Mouse (Mus musculus) intestine, postnatal 0 days (tissue): ENCODE data around the gene Lmo1. TPM values are rescaled to one million over a fixed set of nuclear protein-coding genes. Genes with fewer than 3 reads are reported as not detected.

ENCODE experiments used
- ATAC-seq: fragments of 200-750 bp; cut with Nextera tagmentation; 2 replicates; pipeline ENCODE4 v1.8.0; 2017; ENCODE audit warnings: mild to moderate bottlenecking, moderate TSS enrichment, moderate library complexity
- H3K27ac ChIP-seq: fragments of 300-500 bp; sonication (generic); 2 replicates; pipeline ENCODE4 v1.5.1; 2014; ENCODE audit warnings: mild to moderate bottlenecking, low read depth, low read length, moderate library complexity
- H3K27me3 ChIP-seq: fragments of 300-500 bp; sonication (generic); replicated peaks from 2 replicates; pipeline ENCODE4 v1.6.1; 2014; ENCODE audit warnings: low read length, mixed read lengths; ENCODE audit not compliant: control insufficient read depth, insufficient read depth
- H3K36me3 ChIP-seq: fragments of 300-500 bp; sonication (generic); 2 replicates; pipeline ENCODE4 v1.6.1; 2014; ENCODE audit warnings: mild to moderate bottlenecking, moderate library complexity; ENCODE audit not compliant: control insufficient read depth, insufficient read depth
- H3K4me1 ChIP-seq: fragments of 300-500 bp; sonication (generic); replicated peaks from 2 replicates; pipeline ENCODE4 v1.6.1; 2014; ENCODE audit warnings: antibody characterized with exemption, low read length, mixed read lengths; ENCODE audit not compliant: control insufficient read depth, insufficient read depth
- H3K4me2 ChIP-seq: fragments of 300-500 bp; sonication (generic); replicated peaks from 2 replicates; pipeline ENCODE4 v1.6.1; 2014; ENCODE audit warnings: low read depth, mild to moderate bottlenecking, moderate library complexity
- H3K4me3 ChIP-seq: fragments of 300-500 bp; sonication (generic); 2 replicates; pipeline ENCODE4 v1.5.1; 2014; ENCODE audit warnings: low read depth, low read length
- H3K9ac ChIP-seq: fragments of 300-500 bp; sonication (generic); 2 replicates; pipeline ENCODE4 v1.6.1; 2014; ENCODE audit warnings: mild to moderate bottlenecking, low read depth, low read length
- H3K9me3 ChIP-seq: fragments of 300-500 bp; sonication (generic); 2 replicates; pipeline ENCODE4 v1.6.1; 2016; ENCODE audit warnings: mixed run types; ENCODE audit not compliant: control insufficient read depth
- CTCF ChIP-seq: sonication (generic); IDR thresholded peaks from 2 replicates; pipeline ENCODE4 v1.5.1; 2016; ENCODE audit warnings: low read depth, mild to moderate bottlenecking, control low read depth, antibody characterized with exemption, moderate library complexity
- WGBS: fragments of 180-500 bp; shearing (Covaris S2); extraction: QIAGEN DNeasy Blood & Tissue Kit; methylation state at CpG from one replicate; pipeline ENCODE4 v1.1.7; 2014; 5-methylcytosine and 5-hydroxymethylcytosine counted together
- polyA plus RNA-seq: library from polyadenylated mRNA; unstranded; fragments of >200 nt; fragmentation: Nextera tagmentation; extraction: Ambion mirVana; gene quantifications from 2 replicates; pipeline ENCODE4 v1.2.1, GENCODE M21; 2015

Lmo1 gene
- polyA plus RNA-seq, 1 experiment from 2014 or later: 2.3 TPM

- Histone ChIP-seq H3K27ac (no peak overlapping the region), H3K9me3 (no peaks in the 10 kb centered on the region), H3K9ac (no peak overlapping the region), H3K4me2 (no peak overlapping the region), H3K4me3 (no peak overlapping the region), H3K4me1 (no peaks in the 10 kb centered on the region), H3K36me3 (no peaks in the 10 kb centered on the region), H3K27me3 (no peaks in the 10 kb centered on the region)
- no peak for ATAC-seq
- WGBS: 58% methylated on average over 8 of the region's 8 CpGs
- no peak for TF ChIP-seq CTCF
Observed at GRCm38 (mm10) chr7:109145211-109145610, 29.8 kb downstream of the Lmo1 start.

GRCm38 (mm10) chr7:109144705-109145104 lies 30.3 kb downstream of the Lmo1 start:
- no peaks in the 10 kb centered on the region for H3K36me3 ChIP-seq
- WGBS: 48% methylated on average over 11 of the region's 11 CpGs
- peak; percentile 51 for TF ChIP-seq CTCF
- no peak overlapping the region for H3K27ac ChIP-seq
- H3K9me3 ChIP-seq: no peaks in the 10 kb centered on the region
- H3K4me1 ChIP-seq: no peaks in the 10 kb centered on the region
- ATAC-seq: no peak
- H3K4me2 ChIP-seq: no peak overlapping the region
- H3K27me3 ChIP-seq: no peaks in the 10 kb centered on the region
- H3K4me3 ChIP-seq: no peak overlapping the region
- no peak overlapping the region for H3K9ac ChIP-seq

GRCm38 (mm10) chr7:109142564-109142963 lies 32.4 kb downstream of the Lmo1 start:
- TF ChIP-seq CTCF: no peak
- WGBS: 66% methylated on average over 2 of the region's 2 CpGs

GRCm38 (mm10) chr7:109141753-109142152 lies 33.3 kb downstream of the Lmo1 start:
- Histone ChIP-seq H3K36me3 (no peaks in the 10 kb centered on the region), H3K4me2 (no peak overlapping the region), H3K27me3 (no peaks in the 10 kb centered on the region), H3K9ac (no peak overlapping the region), H3K9me3 (no peaks in the 10 kb centered on the region), H3K4me3 (no peak overlapping the region), H3K4me1 (no peaks in the 10 kb centered on the region), H3K27ac (no peak overlapping the region)
- TF ChIP-seq CTCF: no peak
- no peak for ATAC-seq
- 77% methylated on average over 3 of the region's 3 CpGs for WGBS

More at GRCm38 (mm10) chr7:109142564-109142963, 32.4 kb downstream of the Lmo1 start:
- Histone ChIP-seq H3K4me1 (no peaks in the 10 kb centered on the region), H3K4me2 (no peak overlapping the region), H3K4me3 (no peak overlapping the region), H3K27me3 (no peaks in the 10 kb centered on the region), H3K36me3 (no peaks in the 10 kb centered on the region), H3K27ac (no peak overlapping the region), H3K9ac (no peak overlapping the region), H3K9me3 (no peaks in the 10 kb centered on the region)
- no peak for ATAC-seq

GRCm38 (mm10) chr7:109141054-109141453 lies 34.0 kb downstream of the Lmo1 start:
- no peak for TF ChIP-seq CTCF
- no peak overlapping the region for H3K4me2 ChIP-seq
- ATAC-seq: no peak
- H3K27me3 ChIP-seq: no peaks in the 10 kb centered on the region
- no peak overlapping the region for H3K27ac ChIP-seq
- no peak overlapping the region for H3K9ac ChIP-seq
- no peaks in the 10 kb centered on the region for H3K36me3 ChIP-seq
- H3K4me3 ChIP-seq: no peak overlapping the region
- H3K9me3 ChIP-seq: no peaks in the 10 kb centered on the region
- H3K4me1 ChIP-seq: no peaks in the 10 kb centered on the region
- 62% methylated on average over 2 of the region's 2 CpGs for WGBS

GRCm38 (mm10) chr7:109139405-109139804 lies 35.6 kb downstream of the Lmo1 start:
- no peaks in the 10 kb centered on the region for H3K27me3 ChIP-seq
- no peak overlapping the region for H3K9ac ChIP-seq
- H3K36me3 ChIP-seq: no peaks in the 10 kb centered on the region
- peak; percentile 94 for TF ChIP-seq CTCF
- H3K9me3 ChIP-seq: no peaks in the 10 kb centered on the region
- no peak for ATAC-seq
- WGBS: 10% methylated on average over 3 of the region's 3 CpGs
- no peaks in the 10 kb centered on the region for H3K4me1 ChIP-seq
- no peak overlapping the region for H3K27ac ChIP-seq
- H3K4me2 ChIP-seq: no peak overlapping the region
- H3K4me3 ChIP-seq: no peak overlapping the region

GRCm38 (mm10) chr7:109137441-109137840 lies 37.6 kb downstream of the Lmo1 start:
- Histone ChIP-seq H3K9ac (no peak overlapping the region), H3K4me2 (no peak overlapping the region), H3K4me3 (no peak overlapping the region), H3K27me3 (no peaks in the 10 kb centered on the region), H3K36me3 (no peaks in the 10 kb centered on the region), H3K9me3 (no peaks in the 10 kb centered on the region), H3K27ac (no peak overlapping the region), H3K4me1 (no peaks in the 10 kb centered on the region)
- ATAC-seq: no peak
- WGBS: 80% methylated on average over 8 of the region's 8 CpGs
- TF ChIP-seq CTCF: no peak
